Mouse (Mus musculus): ENCODE measurements around the gene Cog3. TPM values are rescaled to one million over a fixed set of nuclear protein-coding genes. Genes with fewer than 3 reads are reported as not detected.

Gene Cog3
- polyA plus RNA-seq, 1 experiment from 2014 or later, result 25.4 TPM

DNA sequence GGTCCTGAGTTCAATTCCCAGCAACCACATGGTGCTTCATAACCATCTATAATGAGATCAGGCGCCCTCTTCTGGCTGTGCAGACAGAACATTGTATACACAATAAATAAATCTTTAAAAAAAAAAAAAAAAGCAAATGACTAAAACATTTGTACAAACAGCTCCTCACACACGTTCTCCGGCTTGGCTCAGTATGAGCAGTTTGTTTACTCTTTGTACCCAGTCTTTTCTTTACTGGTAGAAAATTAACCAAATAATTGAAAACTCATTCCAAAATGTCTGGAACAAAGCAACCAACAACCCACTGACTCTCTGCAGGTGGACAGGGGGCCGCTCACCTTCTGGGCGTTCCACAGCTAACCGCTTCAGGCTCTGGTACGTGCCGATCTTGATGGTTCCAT is 16.8 kb upstream of the Cog3 start:
- Histone ChIP-seq H3K4me1 (ENCODE audit: control insufficient read depth, insufficient read depth, low read length) (no peaks in the 10 kb centered on the region), H3K36me3 (ENCODE audit: control insufficient read depth, insufficient read depth, low read length) (peaks cover 48% of the 10 kb centered on the region)
- WGBS, result 94% methylated on average over 8 of the region's 8 CpGs

DNA sequence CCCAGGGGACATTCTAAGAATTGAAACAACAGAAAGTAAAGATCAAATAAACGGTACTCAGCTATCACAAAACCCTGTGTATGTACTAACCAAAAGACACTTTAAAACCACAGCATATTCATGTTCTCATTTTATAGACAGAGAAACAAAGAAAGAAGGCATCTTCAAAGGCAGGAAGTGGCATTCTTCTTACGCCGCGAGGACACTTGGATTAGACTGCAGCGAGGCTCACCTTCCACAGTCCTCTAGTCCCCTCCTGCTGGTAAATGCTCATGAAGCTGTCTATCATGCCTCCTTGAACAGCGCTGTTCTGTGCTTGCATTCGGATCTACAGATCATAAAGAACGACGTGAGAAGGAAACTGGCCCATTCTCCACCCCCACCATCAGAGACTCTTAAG is 15.0 kb upstream of the Cog3 start:
- ATAC-seq (ENCODE audit: low FRiP score, low TSS enrichment) (no peak), DNase-seq (no peak)
- Histone ChIP-seq H3K4me1 (ENCODE audit: control insufficient read depth, insufficient read depth, low read length) (no peaks in the 10 kb centered on the region), H3K36me3 (ENCODE audit: control insufficient read depth, insufficient read depth, low read length) (peaks cover 52% of the 10 kb centered on the region), H3K9me3 (ENCODE audit: control insufficient read depth, low read length) (no peaks in the 10 kb centered on the region), H3K4me3 (replicated peaks; ENCODE audit: low read depth, low read length) (no peak overlapping the region), H3K9ac (replicated peaks; ENCODE audit: low read length) (no peak overlapping the region), H3K4me2 (ENCODE audit: low read length) (no peak overlapping the region), H3K27ac (replicated peaks; ENCODE audit: low read depth, low read length) (no peak overlapping the region), H3K27me3 (ENCODE audit: control insufficient read depth, insufficient read depth, low read length) (no peaks in the 10 kb centered on the region)
- 89% methylated on average over 9 of the region's 9 CpGs for WGBS

More for the DNA sequence above, 16.8 kb upstream of the Cog3 start:
- Histone ChIP-seq H3K27ac (replicated peaks; ENCODE audit: low read depth, low read length) (no peak overlapping the region), H3K4me3 (replicated peaks; ENCODE audit: low read depth, low read length) (no peak overlapping the region), H3K9me3 (ENCODE audit: control insufficient read depth, low read length) (no peaks in the 10 kb centered on the region), H3K27me3 (ENCODE audit: control insufficient read depth, insufficient read depth, low read length) (no peaks in the 10 kb centered on the region), H3K9ac (replicated peaks; ENCODE audit: low read length) (no peak overlapping the region), H3K4me2 (ENCODE audit: low read length) (no peak overlapping the region)
- ATAC-seq (ENCODE audit: low FRiP score, low TSS enrichment), result no peak
- no peak for DNase-seq

DNA sequence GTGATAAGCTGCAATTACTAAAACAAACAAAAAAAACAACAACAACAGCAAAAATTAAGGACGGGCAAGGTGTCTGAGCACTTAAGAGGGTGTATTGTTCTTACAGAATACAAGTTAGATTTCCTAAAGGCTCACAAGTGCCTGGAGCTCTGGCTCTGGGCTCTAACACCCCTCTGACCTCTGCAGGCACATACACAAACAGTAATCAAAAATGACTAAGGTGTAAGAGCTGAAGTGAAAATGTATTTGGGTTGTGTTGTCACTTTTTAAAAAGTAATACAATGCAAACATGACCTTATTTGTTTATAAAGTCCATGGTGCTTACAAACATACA is 13.9 kb upstream of the Cog3 start:
- ATAC-seq (ENCODE audit: low FRiP score, low TSS enrichment) (no peak), DNase-seq (no peak)
- Histone ChIP-seq H3K4me3 (replicated peaks; ENCODE audit: low read depth, low read length) (no peak overlapping the region), H3K4me2 (ENCODE audit: low read length) (no peak overlapping the region), H3K4me1 (ENCODE audit: control insufficient read depth, insufficient read depth, low read length) (no peaks in the 10 kb centered on the region), H3K27me3 (ENCODE audit: control insufficient read depth, insufficient read depth, low read length) (no peaks in the 10 kb centered on the region), H3K9ac (replicated peaks; ENCODE audit: low read length) (no peak overlapping the region), H3K27ac (replicated peaks; ENCODE audit: low read depth, low read length) (no peak overlapping the region), H3K9me3 (ENCODE audit: control insufficient read depth, low read length) (no peaks in the 10 kb centered on the region), H3K36me3 (ENCODE audit: control insufficient read depth, insufficient read depth, low read length) (peaks cover 59% of the 10 kb centered on the region)
- WGBS, result 7% methylated on average over 1 of the region's 1 CpGs

DNA sequence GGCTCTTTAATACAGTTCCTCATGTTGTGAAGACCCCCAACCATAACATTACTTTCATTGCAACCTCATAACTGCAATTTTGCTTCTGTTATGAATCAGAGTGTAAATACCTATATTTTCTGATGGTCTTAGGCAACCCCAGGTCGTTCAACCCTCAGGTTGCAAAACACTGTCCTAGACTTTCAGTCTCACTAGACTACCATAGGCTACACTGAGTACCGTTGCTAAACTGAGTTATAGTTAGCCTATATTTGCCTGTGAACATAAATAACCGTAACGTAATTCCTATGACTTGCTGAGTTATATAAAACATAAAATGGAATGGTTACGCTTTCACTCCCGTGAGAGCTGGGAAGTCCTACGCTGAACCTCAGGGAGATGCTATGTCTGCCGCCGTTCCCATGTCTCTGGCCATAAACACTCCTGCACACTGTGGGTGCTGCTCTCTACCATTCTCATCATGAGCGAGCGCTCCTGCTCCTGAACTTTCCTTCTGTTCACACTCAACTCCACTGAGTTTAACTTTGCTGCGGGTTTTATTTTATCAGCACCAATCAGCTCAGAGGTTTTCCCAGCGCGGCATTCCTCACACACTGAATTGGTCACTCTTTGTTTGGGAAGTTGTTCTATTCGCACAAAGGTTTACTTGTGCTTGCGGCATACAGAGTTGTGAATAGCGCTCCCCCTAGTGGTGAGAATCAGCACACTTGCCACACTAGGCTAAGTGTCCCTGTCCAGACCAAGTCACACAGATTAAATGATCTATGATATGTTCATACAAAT is 13.4 kb upstream of the Cog3 start:
- peak overlapping the region; percentile 47 for H3K27ac ChIP-seq (replicated peaks; ENCODE audit: low read depth, low read length)
- H3K27me3 ChIP-seq (ENCODE audit: control insufficient read depth, insufficient read depth, low read length), result no peaks in the 10 kb centered on the region
- DNase-seq (peak; percentile 92), ATAC-seq (ENCODE audit: low FRiP score, low TSS enrichment) (peak; percentile 88)
- no peak overlapping the region for H3K9ac ChIP-seq (replicated peaks; ENCODE audit: low read length)
- peaks cover 64% of the 10 kb centered on the region for H3K36me3 ChIP-seq (ENCODE audit: control insufficient read depth, insufficient read depth, low read length)
- 53% methylated on average over 17 of the region's 17 CpGs for WGBS
- no peaks in the 10 kb centered on the region for H3K9me3 ChIP-seq (ENCODE audit: control insufficient read depth, low read length)
- H3K4me2 ChIP-seq (ENCODE audit: low read length), result peak overlapping the region; percentile 35
- H3K4me3 ChIP-seq (replicated peaks; ENCODE audit: low read depth, low read length), result no peak overlapping the region
- H3K4me1 ChIP-seq (ENCODE audit: control insufficient read depth, insufficient read depth, low read length), result no peaks in the 10 kb centered on the region

DNA sequence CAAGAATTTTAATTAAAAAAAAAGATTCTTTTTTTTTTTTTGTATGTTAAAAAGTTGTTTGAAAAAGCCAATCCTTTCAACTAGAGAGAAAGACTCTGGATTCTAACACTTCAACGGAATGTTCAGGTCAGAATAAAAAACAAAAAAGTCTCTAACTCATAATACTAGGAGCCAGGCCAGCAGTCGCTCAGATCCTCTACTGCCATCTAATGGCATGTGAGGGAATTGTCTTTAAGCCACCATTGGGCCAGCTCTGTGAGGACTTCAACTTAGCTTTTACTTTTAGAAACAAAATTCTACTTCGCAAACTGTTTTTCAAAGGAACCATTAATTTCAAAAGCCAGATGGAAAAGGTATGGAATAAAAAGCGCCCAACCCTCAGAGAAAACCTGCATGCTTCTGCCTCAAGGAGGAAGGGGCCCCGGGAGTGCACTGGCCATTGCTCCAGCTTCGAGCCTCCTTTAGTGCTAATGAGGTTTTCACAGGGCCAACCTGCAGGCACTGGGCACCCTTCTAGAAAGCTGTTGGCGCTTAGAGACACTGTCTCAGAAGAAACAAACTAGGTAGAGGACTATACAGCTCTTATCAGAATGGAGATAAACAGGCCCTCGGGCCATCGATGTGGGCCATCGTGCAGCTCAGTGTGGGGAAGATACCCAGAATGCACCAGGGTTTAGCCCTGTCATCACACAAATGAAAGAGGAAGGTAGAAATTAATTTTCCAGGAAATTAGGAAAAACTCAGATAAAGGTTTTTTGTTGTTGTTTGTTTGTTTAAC is 6.9 kb upstream of the Cog3 start:
- 65% methylated on average over 10 of the region's 10 CpGs for WGBS
- H3K4me3 ChIP-seq (replicated peaks; ENCODE audit: low read depth, low read length), result no peak overlapping the region
- no peaks in the 10 kb centered on the region for H3K9me3 ChIP-seq (ENCODE audit: control insufficient read depth, low read length)
- peaks cover 31% of the 10 kb centered on the region for H3K36me3 ChIP-seq (ENCODE audit: control insufficient read depth, insufficient read depth, low read length)
- H3K27me3 ChIP-seq (ENCODE audit: control insufficient read depth, insufficient read depth, low read length), result no peaks in the 10 kb centered on the region
- DNase-seq, result peak; percentile 82
- H3K4me2 ChIP-seq (ENCODE audit: low read length), result no peak overlapping the region
- H3K27ac ChIP-seq (replicated peaks; ENCODE audit: low read depth, low read length), result no peak overlapping the region
- no peak overlapping the region for H3K9ac ChIP-seq (replicated peaks; ENCODE audit: low read length)
- no peak for ATAC-seq (ENCODE audit: low FRiP score, low TSS enrichment)
- no peaks in the 10 kb centered on the region for H3K4me1 ChIP-seq (ENCODE audit: control insufficient read depth, insufficient read depth, low read length)

DNA sequence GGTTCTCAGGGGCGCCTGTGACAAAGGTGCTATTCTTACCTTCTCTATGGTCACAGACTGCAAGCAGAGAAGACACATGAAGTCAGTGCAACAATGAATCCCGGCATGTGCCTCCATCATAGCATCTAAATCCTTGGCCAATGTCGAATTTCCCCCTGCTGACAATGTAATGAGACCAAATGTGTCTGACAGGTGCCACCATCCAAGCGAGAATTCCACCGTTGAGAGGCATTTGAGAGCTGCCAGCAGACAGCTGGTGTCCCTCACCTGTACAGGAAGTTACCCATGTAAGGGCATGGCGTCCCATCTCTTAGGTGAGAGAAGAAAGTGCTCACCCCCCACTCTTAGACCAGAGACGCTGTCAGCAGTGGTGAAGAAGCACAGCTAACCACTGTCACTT is 4.1 kb upstream of the Cog3 start:
- H3K4me3 ChIP-seq (replicated peaks; ENCODE audit: low read depth, low read length), result no peak overlapping the region
- WGBS, result 80% methylated on average over 7 of the region's 7 CpGs
- no peak overlapping the region for H3K9ac ChIP-seq (replicated peaks; ENCODE audit: low read length)
- DNase-seq (no peak), ATAC-seq (ENCODE audit: low FRiP score, low TSS enrichment) (no peak)
- H3K4me1 ChIP-seq (ENCODE audit: control insufficient read depth, insufficient read depth, low read length), result peaks cover 4% of the 10 kb centered on the region
- no peak overlapping the region for H3K27ac ChIP-seq (replicated peaks; ENCODE audit: low read depth, low read length)
- no peak overlapping the region for H3K4me2 ChIP-seq (ENCODE audit: low read length)
- no peaks in the 10 kb centered on the region for H3K9me3 ChIP-seq (ENCODE audit: control insufficient read depth, low read length)
- no peaks in the 10 kb centered on the region for H3K27me3 ChIP-seq (ENCODE audit: control insufficient read depth, insufficient read depth, low read length)
- H3K36me3 ChIP-seq (ENCODE audit: control insufficient read depth, insufficient read depth, low read length), result peaks cover 17% of the 10 kb centered on the region

DNA sequence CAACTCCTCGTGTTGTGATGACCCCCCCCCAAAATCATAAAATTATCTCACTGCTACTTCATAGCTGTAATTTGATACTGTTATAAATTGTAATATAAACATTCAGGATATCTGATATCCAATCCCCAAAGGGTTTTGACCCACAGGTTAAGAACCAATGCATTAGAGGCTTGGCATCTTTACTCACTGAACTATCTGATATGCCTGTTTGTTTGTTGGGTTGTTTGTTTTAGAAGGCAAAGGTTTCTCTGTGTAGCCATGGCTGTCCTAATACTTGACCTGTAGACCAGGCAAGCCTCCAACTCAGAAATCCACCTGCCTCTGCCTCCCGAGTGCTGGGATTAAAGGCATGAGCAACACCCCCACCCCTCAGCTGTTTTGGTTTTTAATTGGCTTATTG is 3.5 kb upstream of the Cog3 start:
- WGBS, result 90% methylated on average over 2 of the region's 2 CpGs
- no peak for DNase-seq
- no peak overlapping the region for H3K4me2 ChIP-seq (ENCODE audit: low read length)
- no peaks in the 10 kb centered on the region for H3K9me3 ChIP-seq (ENCODE audit: control insufficient read depth, low read length)
- H3K9ac ChIP-seq (replicated peaks; ENCODE audit: low read length), result no peak overlapping the region
- no peak for ATAC-seq (ENCODE audit: low FRiP score, low TSS enrichment)
- H3K27me3 ChIP-seq (ENCODE audit: control insufficient read depth, insufficient read depth, low read length), result no peaks in the 10 kb centered on the region
- H3K4me3 ChIP-seq (replicated peaks; ENCODE audit: low read depth, low read length), result no peak overlapping the region
- H3K36me3 ChIP-seq (ENCODE audit: control insufficient read depth, insufficient read depth, low read length), result peaks cover 11% of the 10 kb centered on the region
- H3K27ac ChIP-seq (replicated peaks; ENCODE audit: low read depth, low read length), result no peak overlapping the region
- peaks cover 9% of the 10 kb centered on the region for H3K4me1 ChIP-seq (ENCODE audit: control insufficient read depth, insufficient read depth, low read length)

DNA sequence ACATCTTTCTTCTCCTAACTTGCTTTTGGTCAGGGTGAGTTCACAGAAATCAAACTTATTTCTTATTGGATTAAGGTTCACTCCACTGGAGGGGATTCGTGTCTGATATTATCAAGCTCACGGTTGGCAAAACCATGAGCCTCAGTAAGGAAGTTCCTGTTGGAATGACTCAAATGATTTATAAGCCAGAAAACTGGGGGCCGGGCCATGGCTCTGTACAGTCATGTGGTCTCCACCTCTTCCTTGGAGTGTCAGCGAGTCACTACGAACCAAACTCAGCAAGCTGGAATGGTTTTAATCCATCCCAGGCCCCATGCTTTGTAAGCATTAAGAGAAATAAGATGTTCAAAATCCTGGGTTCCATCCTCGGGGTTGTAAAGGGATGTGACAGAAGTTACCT is 2.7 kb upstream of the Cog3 start:
- no peak for ATAC-seq (ENCODE audit: low FRiP score, low TSS enrichment)
- H3K36me3 ChIP-seq (ENCODE audit: control insufficient read depth, insufficient read depth, low read length), result peaks cover 3% of the 10 kb centered on the region
- no peak overlapping the region for H3K4me2 ChIP-seq (ENCODE audit: low read length)
- H3K4me3 ChIP-seq (replicated peaks; ENCODE audit: low read depth, low read length), result no peak overlapping the region
- H3K27me3 ChIP-seq (ENCODE audit: control insufficient read depth, insufficient read depth, low read length), result no peaks in the 10 kb centered on the region
- no peak overlapping the region for H3K9ac ChIP-seq (replicated peaks; ENCODE audit: low read length)
- DNase-seq, result no peak
- 93% methylated on average over 6 of the region's 6 CpGs for WGBS
- H3K4me1 ChIP-seq (ENCODE audit: control insufficient read depth, insufficient read depth, low read length), result peaks cover 17% of the 10 kb centered on the region
- no peaks in the 10 kb centered on the region for H3K9me3 ChIP-seq (ENCODE audit: control insufficient read depth, low read length)
- no peak overlapping the region for H3K27ac ChIP-seq (replicated peaks; ENCODE audit: low read depth, low read length)

DNA sequence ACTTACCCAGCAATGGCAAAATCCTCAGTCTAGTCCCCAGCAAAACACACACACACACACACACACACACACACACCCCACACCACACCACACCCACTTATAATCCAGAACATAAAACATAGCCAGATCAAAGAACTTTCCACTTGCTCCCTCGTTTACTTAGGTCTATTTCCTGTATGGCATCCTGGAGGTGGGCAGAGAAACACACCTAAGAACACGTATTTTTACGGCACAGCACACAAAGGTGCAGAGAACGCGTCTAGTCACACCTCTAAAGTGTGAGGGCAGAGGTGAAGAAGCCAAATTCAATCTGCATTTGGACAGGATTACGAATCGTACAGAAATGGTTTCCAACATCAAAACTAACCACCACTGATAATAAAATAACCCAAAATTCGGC is 1.1 kb downstream of the Cog3 start:
- Histone ChIP-seq H3K4me2 (ENCODE audit: low read length) (peak overlapping the region; percentile 86), H3K27me3 (ENCODE audit: control insufficient read depth, insufficient read depth, low read length) (no peaks in the 10 kb centered on the region), H3K9me3 (ENCODE audit: control insufficient read depth, low read length) (no peaks in the 10 kb centered on the region), H3K4me3 (replicated peaks; ENCODE audit: low read depth, low read length) (peak overlapping the region; percentile 97), H3K27ac (replicated peaks; ENCODE audit: low read depth, low read length) (no peak overlapping the region), H3K4me1 (ENCODE audit: control insufficient read depth, insufficient read depth, low read length) (peaks cover 26% of the 10 kb centered on the region), H3K9ac (replicated peaks; ENCODE audit: low read length) (peak overlapping the region; percentile 92; the same call in 1 of the 2 replicates), H3K36me3 (ENCODE audit: control insufficient read depth, insufficient read depth, low read length) (no peaks in the 10 kb centered on the region)
- WGBS, result 81% methylated on average over 8 of the region's 8 CpGs
- ATAC-seq (ENCODE audit: low FRiP score, low TSS enrichment) (no peak), DNase-seq (no peak)

Measured in midbrain, embryonic 14.5 days (tissue).